In genomic region chr17:27029431-27029830, GRCm38 (mm10) we compare ENCODE assay signal across 26 mouse cellular contexts. TPM values are rescaled to one million over a fixed set of nuclear protein-coding genes. Genes with fewer than 3 reads are reported as not detected.
DNase-seq lines count a peak whose midpoint lies in the region; ATAC-seq and TF ChIP-seq lines count a peak whose summit lies in the region.
"Had no signal": no experiment of that assay in that cellular context is flagged by ENCODE, and none has a peak within 500 bp of the region (broad histone marks: within the 10 kb centered on the region; RNA-seq: fewer than 3 reads in every experiment).

No protein-coding gene starts in this region.

- no peak for TF ChIP-seq POLR2A in ES-Bruce4 (IDR thresholded peaks at IDR 0.05; ENCODE audit: insufficient read depth, low read length)

- no peak overlapping the region for H3K27ac ChIP-seq in kidney, embryonic 16.5 days (ENCODE audit: low read length)
- H3K27ac ChIP-seq in liver, embryonic 12.5 days, result no peak overlapping the region
- H3K27ac ChIP-seq in ES-Bruce4 (ENCODE audit: insufficient read depth, low read length), result no peak overlapping the region
- H3K27ac ChIP-seq: forebrain, embryonic 12.5 days had no signal

- no peak for TF ChIP-seq CTCF in ES-Bruce4 (IDR thresholded peaks at IDR 0.05; ENCODE audit: low read depth, low read length)

- H3K27me3 ChIP-seq in kidney, embryonic 16.5 days (ENCODE audit: insufficient read depth, low read length), result no peaks in the 10 kb centered on the region
- H3K27me3 ChIP-seq in liver, embryonic 12.5 days (replicated peaks), result 0 out of 2 replicates have a peak, but pooled peaks cover 3% of the 10 kb centered on the region
- H3K27me3 ChIP-seq in ES-Bruce4 (ENCODE audit: control insufficient read depth, insufficient read depth, low read length, poor library complexity, severe bottlenecking), result no peaks in the 10 kb centered on the region
- H3K27me3 ChIP-seq: embryonic facial prominence, embryonic 13.5 days; hindbrain, embryonic 12.5 days; intestine, embryonic 15.5 days had no signal

- H3K4me3 ChIP-seq in kidney, embryonic 16.5 days (ENCODE audit: low read length), result no peak overlapping the region
- H3K4me3 ChIP-seq in liver, embryonic 12.5 days, result no peak overlapping the region
- no peak overlapping the region for H3K4me3 ChIP-seq in ES-Bruce4 (ENCODE audit: low read depth, low read length)
- H3K4me3 ChIP-seq: embryonic facial prominence, embryonic 13.5 days had no signal

- no peak for ATAC-seq in kidney, embryonic 16.5 days (ENCODE audit: low FRiP score, low TSS enrichment)
- ATAC-seq in liver, embryonic 12.5 days, result no peak
- ATAC-seq: hindbrain, postnatal 0 days; intestine, embryonic 15.5 days had no signal

- H3K4me1 ChIP-seq in kidney, embryonic 16.5 days (ENCODE audit: insufficient read depth, low read length), result peaks cover 12% of the 10 kb centered on the region
- H3K4me1 ChIP-seq in liver, embryonic 12.5 days, result peaks cover 52% of the 10 kb centered on the region
- peaks cover 3% of the 10 kb centered on the region for H3K4me1 ChIP-seq in ES-Bruce4 (ENCODE audit: control insufficient read depth, insufficient read depth, low read length)

- peak; percentile 60 for DNase-seq in cerebellum, adult 9-11 months
- DNase-seq in cerebellum, adult 18-20 months, result no peak
- DNase-seq in kidney, postnatal 14 days, result no peak
- DNase-seq in liver, result no peak
- DNase-seq in urinary bladder, adult 18-20 months (ENCODE audit: low spot score in 2 of 2), result no peak
- DNase-seq: adrenal gland, adult 8-10 months; embryo, embryonic 11 days; gastrocnemius, postnatal 36 days; heart, adult 18-20 months; heart, postnatal 36 days; kidney, adult 2 months; kidney, postnatal 4 days; lung, adult 2 months; lung, postnatal 10 days; midbrain, embryonic 14.5 days; retina, postnatal 1 day; right cerebral cortex, postnatal 14 days; thymus, postnatal 25 days had no signal

- no peak overlapping the region for H3K4me2 ChIP-seq in kidney, embryonic 16.5 days (replicated peaks; ENCODE audit: low read depth, low read length)
- peak overlapping the region; percentile 78 for H3K4me2 ChIP-seq in liver, embryonic 12.5 days
- H3K4me2 ChIP-seq: forebrain, embryonic 12.5 days had no signal

- no peak for TF ChIP-seq EP300 in ES-Bruce4 (IDR thresholded peaks at IDR 0.05; ENCODE audit: insufficient read depth, low read depth, low read length)

- H3K36me3 ChIP-seq in kidney, embryonic 16.5 days (ENCODE audit: insufficient read depth, low read length), result peaks cover 10% of the 10 kb centered on the region; the same call in 1 of the 2 replicates
- H3K36me3 ChIP-seq in liver, embryonic 12.5 days, result peaks cover 21% of the 10 kb centered on the region
- H3K36me3 ChIP-seq in ES-Bruce4 (ENCODE audit: control insufficient read depth, insufficient read depth, low read length, poor library complexity, severe bottlenecking), result no peaks in the 10 kb centered on the region

- 91% methylated on average over 14 of the region's 14 CpGs for WGBS in kidney, embryonic 16.5 days
- WGBS in liver, embryonic 12.5 days (ENCODE audit: insufficient replicate concordance), result 73% methylated on average over 14 of the region's 14 CpGs

- H3K9me3 ChIP-seq in kidney, embryonic 16.5 days (ENCODE audit: low read length), result no peaks in the 10 kb centered on the region
- H3K9me3 ChIP-seq in liver, embryonic 12.5 days (replicated peaks), result no peaks in the 10 kb centered on the region
- H3K9me3 ChIP-seq in ES-Bruce4 (replicated peaks; ENCODE audit: control insufficient read depth, insufficient read depth, low read length, poor library complexity, severe bottlenecking), result no peaks in the 10 kb centered on the region
- H3K9me3 ChIP-seq: embryonic facial prominence, embryonic 13.5 days; forebrain, embryonic 12.5 days; hindbrain, embryonic 12.5 days; intestine, embryonic 15.5 days had no signal

- 0 out of 2 replicates have a peak overlapping the region, but pooled peaks have one; percentile 9 for H3K9ac ChIP-seq in kidney, embryonic 16.5 days (replicated peaks; ENCODE audit: low read length)
- H3K9ac ChIP-seq in liver, embryonic 12.5 days, result no peak overlapping the region
- H3K9ac ChIP-seq in ES-Bruce4 (ENCODE audit: low read depth, poor library complexity, severe bottlenecking), result peak overlapping the region; percentile 76; the same call in 1 of the 2 replicates
- H3K9ac ChIP-seq: intestine, embryonic 15.5 days had no signal

RNA-seq across cellular contexts. Expression of gene Bak1, which starts 0.6 kb away (rescaled TPM):
- 7.4 and 9.5 TPM in 2 replicates for polyA plus RNA-seq in kidney, embryonic 16.5 days (2015; fragmentation: Nextera tagmentation; extraction: Ambion mirVana)
- polyA plus RNA-seq in liver, embryonic 12.5 days (2016; fragmentation: Nextera tagmentation; extraction: Ambion mirVana), result 2.7 and 3.2 TPM in 2 replicates
- 66.6 and 78.1 TPM in 2 replicates for polyA plus RNA-seq in ES-Bruce4 (2011; ENCODE audit: insufficient read depth, insufficient read length, low read depth, missing spikeins)

RNA-seq across cellular contexts. Expression of gene Itpr3, which starts 27.7 kb away (rescaled TPM):
- polyA plus RNA-seq in kidney, embryonic 16.5 days (2015; fragmentation: Nextera tagmentation; extraction: Ambion mirVana), result 9.3 and 9.6 TPM in 2 replicates
- 1.2 and 1.3 TPM in 2 replicates for polyA plus RNA-seq in liver, embryonic 12.5 days (2016; fragmentation: Nextera tagmentation; extraction: Ambion mirVana)
- polyA plus RNA-seq in ES-Bruce4 (2011; ENCODE audit: insufficient read depth, insufficient read length, low read depth, missing spikeins), result 17.2 and 21.9 TPM in 2 replicates

RNA-seq across cellular contexts. Expression of gene Zbtb9, which starts 56.5 kb away (rescaled TPM):
- polyA plus RNA-seq in kidney, embryonic 16.5 days (2015; fragmentation: Nextera tagmentation; extraction: Ambion mirVana), result 19.9 and 20.1 TPM in 2 replicates
- 8.9 and 9.2 TPM in 2 replicates for polyA plus RNA-seq in liver, embryonic 12.5 days (2016; fragmentation: Nextera tagmentation; extraction: Ambion mirVana)
- 11.0 and 12.4 TPM in 2 replicates for polyA plus RNA-seq in ES-Bruce4 (2011; ENCODE audit: insufficient read depth, insufficient read length, low read depth, missing spikeins)
